Mouse (Mus musculus): ENCODE measurements at regions not wholly inside any gene's neighbourhood (a gene's known extent, or its start where the extent isn't known, plus 50 kb on each side); places are given as distances from the start of the nearest gene placed in this dataset.
"Not testable (repeated sequence)": the region's sequence is repeated elsewhere in the genome, so short reads cannot be mapped to it uniquely, and the experiment has no call there.

DNA sequence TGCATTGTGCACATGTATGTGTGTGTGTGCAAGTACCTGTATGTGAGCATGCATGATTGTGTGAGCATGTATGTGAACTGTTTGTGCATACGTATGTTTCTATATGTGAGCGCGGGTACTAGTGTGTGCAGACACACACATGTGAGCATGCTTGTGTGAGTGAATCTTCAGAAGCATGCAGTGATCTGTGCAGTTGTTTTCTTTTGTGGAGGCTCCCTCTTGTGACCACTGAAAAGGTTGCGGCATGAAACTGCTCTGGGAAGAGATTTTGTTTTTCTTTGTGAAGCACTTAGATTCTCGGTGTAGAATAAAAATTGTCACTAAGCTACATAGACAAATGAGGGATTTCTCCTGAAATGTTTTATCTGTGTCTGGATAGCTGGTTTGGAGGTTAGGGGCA is 189.2 kb upstream of the Rapgef5 start:
- DNase-seq (ENCODE audit: extremely low read depth, insufficient read length, low spot score) = not testable (repeated sequence)

DNA sequence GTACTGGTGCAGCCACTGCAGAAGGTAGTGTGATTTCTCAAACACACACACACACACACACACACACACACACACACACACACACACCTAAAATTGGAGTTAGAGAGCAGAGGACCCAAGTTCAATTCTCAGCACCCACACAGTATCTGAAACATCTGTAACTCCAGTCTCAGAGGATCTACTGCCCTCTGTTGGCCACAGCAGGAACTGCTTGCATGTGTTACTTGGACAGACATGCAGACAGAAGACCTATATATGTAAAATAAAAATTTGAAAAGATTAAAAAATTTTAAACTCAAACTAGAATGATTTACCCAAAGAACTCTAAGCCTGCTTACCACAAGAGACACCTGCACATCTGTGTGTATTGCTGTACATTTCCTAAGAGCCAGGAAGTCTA is 185.9 kb upstream of the Rapgef5 start:
- DNase-seq (ENCODE audit: extremely low read depth, insufficient read length, low spot score) = no peak

DNA sequence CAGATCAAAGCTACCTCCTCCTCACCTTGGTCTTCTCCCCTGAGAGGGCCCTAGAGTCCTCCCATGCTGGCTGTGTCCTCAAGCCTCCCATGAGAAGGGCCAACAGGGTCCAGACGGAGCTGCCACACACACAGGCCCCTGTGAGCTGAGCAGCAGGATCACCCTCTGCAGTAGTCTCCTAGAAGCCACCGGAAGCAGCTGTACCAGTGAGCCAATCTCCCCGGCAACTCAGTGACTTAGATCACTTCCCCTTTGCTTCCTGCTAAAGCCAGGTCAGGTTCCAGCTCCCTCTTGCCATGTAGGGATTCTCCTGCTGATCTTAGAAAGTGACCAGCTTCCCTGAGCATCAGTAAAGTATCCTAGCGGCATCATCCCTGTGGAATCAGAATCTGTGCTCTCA is 179.4 kb upstream of the Rapgef5 start:
- DNase-seq (ENCODE audit: extremely low read depth, insufficient read length, low spot score) = no peak

DNA sequence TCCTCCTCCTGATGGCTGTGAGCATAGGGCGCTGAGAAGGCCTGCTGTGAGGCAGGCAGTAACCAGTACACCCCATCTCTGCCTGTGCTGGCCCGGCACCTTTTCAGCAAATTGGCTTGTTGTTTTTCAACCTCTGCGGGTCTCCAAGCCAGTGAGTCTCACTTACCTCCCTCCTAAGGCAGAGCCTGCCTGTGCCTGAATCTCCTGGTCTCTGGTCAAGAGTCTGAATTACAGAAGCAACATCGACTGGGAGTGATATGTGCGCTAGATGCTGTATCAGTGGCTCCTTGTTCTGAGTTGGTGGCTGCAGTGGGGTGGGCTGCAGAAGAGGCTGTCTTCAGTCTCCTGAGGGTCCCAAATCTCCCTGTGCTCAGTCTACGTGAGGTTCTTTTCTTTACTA is 174.0 kb upstream of the Rapgef5 start:
- DNase-seq (ENCODE audit: extremely low read depth, insufficient read length, low spot score) = no peak

DNA sequence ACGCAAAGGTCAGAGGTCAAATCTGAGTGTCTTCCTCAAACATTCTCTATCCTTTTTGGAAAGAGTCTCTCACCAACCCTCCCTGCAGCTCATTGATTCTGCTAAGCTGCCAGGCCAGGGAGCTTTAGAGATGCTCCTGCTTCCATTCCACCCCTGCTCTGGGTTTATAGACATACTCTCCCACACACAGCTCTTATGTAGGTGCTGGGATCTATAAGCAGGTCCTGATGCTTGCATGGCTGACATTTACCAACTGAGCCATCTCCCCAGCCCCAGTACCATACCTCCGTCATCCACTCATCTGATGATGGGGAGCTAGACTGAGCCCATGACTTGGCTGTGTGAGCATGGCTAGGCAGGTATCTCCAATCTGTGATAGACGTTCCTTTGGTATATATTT is 173.2 kb upstream of the Rapgef5 start:
- DNase-seq (ENCODE audit: extremely low read depth, insufficient read length, low spot score) = no peak

DNA sequence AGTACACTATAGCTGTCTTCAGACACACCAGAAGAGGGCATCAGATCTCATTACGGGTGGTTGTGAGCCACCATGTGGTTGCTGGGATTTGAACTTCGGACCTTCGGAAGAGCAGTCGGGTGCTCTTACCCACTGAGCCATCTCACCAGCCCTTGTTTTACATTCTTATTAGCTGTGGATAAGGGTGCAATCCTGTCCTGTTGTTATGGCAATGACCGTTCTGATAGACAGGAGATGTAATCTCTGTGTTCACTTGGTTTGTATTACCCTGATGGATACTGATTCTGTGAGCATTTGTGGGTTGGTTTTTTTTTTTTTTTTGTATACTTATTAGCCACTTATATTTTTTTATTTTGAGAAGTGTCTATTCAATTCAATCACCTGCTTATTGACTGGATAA is 172.7 kb upstream of the Rapgef5 start:
- not testable (repeated sequence) for DNase-seq (ENCODE audit: extremely low read depth, insufficient read length, low spot score)

DNA sequence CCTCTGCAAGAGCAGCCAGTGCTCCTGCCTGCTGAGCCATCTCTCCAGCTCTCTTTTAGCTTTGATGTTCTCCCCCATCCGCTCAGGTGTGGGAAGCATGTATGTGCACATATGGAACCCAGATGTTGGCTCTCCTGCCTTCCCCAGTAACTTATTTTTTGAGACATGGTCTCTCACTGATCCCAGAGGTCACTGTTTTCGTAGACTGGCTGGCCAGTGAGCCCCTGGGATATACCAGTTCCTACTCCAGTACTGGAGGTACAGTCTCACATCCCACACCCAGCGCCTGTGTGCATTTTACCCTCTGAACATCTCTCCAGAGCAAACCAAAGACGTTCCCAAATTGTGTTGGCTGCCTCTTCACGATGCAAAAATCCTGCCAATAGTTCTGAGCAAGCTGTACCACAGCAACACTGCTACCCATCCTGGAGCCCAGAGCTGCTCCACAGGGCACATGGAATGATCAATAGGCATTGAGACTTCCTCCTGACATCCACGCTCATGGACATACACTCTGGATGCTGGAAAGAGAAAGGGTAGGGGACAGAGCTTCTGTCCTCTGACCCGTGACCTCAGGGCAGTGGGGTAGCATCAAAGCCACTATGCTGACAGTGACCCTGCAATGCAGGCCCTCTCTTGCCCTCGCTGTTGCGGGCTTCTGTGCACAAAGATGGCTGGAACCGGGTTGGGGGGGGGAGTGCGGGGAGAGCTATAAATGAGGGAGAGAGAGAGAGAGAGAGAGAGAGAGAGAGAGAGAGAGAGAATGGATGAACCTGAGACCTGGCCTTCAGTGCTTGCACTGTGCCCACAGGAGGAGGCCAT is 171.8 kb upstream of the Rapgef5 start:
- DNase-seq (ENCODE audit: extremely low read depth, insufficient read length, low spot score) = no peak

DNA sequence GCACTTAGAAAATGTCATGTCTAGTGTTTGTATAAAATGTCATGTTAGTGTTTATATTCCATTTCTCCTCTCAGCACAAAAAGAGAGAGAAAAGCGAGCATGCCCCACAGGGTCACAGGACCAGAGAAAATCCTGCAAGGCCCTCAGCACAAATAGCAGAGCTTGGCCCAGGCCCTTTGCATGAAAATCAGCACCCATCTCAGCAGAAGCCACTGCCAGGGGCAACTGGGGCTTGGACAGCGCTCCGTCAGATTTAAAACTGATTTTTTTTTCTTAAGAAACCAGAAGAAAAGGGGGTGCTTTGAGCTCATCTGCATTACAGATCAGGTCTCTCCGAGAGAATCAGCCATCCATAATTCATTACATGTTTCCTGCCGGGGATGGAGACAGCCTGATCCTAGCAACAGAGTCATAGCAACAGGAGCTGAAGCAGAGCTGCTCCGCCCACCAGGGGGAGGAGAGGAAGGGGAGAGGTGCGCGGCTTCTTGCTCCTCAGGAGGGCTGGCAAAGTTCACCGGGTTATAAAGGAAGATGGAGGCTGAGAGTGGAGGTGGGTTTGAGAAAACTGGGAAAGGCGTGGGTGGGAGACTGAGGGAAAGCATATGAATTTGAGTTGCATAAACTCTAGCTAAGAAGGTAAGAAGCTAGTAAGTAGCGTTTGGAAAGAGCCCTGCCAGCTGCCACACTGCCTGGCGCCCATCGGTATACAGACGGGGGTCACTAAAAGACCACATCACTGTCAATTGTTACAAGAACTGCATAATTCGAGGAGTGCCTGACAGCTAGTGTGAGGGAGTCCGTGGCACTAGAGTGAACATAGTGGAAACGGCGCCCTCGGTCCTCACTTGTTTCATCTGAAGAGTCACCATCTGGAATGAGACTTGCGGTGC is 170.9 kb upstream of the Rapgef5 start:
- no peak for DNase-seq (ENCODE audit: extremely low read depth, insufficient read length, low spot score)

DNA sequence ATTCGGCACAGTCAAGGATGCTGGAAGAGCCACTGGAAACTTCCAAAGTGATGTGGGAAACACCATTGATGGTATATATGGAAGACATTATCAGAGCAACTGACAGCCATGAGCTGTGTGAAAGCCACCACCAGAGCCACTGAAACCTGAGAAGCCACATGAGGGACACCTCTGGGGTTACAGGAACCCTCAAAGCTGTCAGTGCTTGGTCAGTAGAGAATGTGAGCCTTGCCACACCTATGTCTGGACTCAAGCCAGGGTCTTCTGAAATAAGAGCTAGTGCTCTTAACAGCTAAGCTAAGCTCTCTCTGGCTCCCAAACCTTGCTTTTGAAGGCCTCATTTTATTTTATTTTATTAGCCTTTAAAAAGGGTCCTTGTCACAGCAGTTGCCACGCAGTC is 170.2 kb upstream of the Rapgef5 start:
- DNase-seq (ENCODE audit: extremely low read depth, insufficient read length, low spot score) = no peak

DNA sequence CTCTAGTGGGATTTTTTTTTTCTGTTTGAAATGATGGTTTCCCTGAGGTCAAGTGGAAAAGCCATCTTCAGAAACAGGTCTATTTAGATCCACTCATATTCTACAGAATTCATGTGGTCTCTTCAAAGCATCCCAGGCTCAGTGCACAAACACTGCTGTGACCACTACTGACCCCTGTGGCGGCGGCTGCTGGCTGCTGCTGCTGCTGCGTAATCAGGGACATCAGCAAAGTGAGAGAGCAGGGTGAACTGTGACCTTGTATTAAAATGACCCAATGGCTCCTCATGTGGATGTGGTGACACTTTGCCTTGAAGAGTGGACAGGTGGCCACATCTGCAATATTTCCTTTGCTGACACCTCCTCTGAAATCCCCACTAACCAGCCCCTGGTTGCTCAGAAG is 169.1 kb upstream of the Rapgef5 start:
- no peak for DNase-seq (ENCODE audit: extremely low read depth, insufficient read length, low spot score)

GRCm38 (mm10) chr12:117348516-117348915 is 167.8 kb upstream of the Rapgef5 start:
- DNase-seq (ENCODE audit: extremely low read depth, insufficient read length, low spot score) = no peak

DNA sequence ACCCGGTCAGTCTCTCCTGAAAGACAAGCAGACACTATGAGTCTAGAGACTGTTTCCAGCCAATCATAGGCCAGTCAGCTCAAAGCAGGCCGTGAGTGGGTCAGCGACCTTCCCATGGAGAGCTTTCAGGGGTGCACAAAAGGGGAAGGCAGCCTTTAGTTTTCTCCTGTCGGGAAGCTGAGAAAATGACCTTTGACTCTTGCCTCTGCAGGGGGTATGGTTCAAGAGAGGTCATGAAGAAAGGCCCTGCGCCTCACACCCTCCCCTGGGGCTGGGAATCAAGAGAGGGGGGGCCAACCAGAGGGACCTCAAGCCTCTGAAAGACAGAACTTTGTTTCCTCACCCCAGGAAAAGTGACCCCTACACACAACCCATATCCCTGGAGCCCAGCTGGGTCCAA is 164.4 kb upstream of the Rapgef5 start:
- no peak for DNase-seq (ENCODE audit: extremely low read depth, insufficient read length, low spot score)

DNA sequence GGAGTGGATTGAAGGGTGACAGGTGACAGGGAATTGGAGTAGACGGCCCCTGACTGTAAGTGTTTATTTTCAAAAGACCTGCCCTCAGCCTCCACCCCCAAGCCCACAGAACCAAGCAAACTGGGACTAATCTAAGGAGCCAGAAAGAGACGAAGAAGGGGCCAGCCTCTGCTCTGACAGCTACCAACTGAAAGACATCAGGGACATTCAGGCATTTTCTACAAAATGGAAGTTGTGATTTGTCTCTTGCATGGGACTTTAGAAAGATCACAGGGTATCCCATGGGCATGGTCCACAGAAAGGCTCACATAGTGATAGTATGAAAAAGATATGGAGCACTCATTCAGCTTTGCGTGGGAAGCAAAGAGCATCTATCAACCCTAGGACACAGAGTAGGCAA is 163.8 kb upstream of the Rapgef5 start:
- no peak for DNase-seq (ENCODE audit: extremely low read depth, insufficient read length, low spot score)

- no peak for DNase-seq (ENCODE audit: extremely low read depth, insufficient read length, low spot score)
These were observed 163.3 kb upstream of the Rapgef5 start for GRCm38 (mm10) chr12:117352938-117353337.

DNA sequence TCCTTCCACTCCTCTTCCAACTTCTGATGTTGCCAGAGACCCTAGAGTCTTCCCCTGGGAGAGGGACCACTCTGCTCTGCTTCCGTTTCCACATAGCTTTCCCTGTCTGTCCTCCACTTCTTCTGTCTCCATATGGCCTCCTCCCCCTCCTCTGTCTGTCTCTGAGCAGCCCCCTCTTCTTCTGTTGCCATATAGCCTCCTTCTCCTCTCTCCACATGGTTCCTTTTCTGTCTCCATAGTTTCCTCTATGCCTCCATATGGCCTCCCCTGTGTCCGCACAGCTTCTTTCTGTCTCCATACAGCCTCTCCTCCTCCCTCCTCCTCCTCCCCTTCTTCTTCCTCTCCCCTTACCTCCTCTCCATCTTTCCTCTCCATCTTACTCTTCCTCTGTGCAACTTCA is 158.5 kb upstream of the Rapgef5 start:
- DNase-seq (ENCODE audit: extremely low read depth, insufficient read length, low spot score) = no peak

DNA sequence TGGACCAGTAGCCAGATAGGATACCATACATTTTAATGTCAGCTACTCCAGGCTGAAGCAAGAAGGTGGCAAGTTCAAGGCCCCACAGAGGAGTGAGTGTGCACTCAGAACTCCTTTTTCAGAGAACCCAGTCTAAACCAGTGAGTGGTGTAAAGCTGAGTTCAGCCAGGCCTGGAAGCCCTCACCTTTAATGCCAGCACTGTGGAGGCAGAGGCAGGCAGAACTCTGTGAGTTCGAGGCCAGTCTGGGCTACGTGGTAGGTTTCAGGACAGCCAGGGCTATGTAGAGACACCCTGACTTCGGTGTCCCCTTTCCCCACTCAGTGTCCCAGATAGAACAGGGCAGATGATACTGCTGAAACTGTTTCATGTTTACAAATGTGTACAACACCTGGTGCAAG is 157.4 kb upstream of the Rapgef5 start:
- DNase-seq (ENCODE audit: extremely low read depth, insufficient read length, low spot score) = no peak

DNA sequence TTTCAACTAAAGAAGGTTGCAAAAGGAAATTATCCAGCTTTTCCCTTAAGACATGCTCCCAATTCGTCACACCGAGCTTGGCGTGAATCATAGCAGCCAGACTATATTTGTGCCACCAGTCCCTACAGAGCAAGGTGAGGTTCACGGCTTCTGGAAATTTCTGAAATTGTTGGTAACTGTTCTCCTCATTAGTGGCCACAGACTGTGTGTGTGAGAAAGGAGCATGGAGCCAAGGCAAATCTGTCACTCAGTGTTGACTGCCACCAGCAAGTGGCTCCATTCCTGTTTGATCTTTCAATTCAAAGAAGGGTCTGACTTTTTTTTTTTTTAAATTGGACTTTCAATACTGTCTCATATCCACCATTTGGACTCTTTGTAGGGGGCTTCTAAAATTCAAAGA is 156.1 kb upstream of the Rapgef5 start:
- DNase-seq (ENCODE audit: extremely low read depth, insufficient read length, low spot score) = no peak

GRCm38 (mm10) chr12:117361826-117362225 is 154.5 kb upstream of the Rapgef5 start:
- no peak for DNase-seq (ENCODE audit: extremely low read depth, insufficient read length, low spot score)

GRCm38 (mm10) chr12:117363457-117363856 is 152.8 kb upstream of the Rapgef5 start:
- not testable (repeated sequence) for DNase-seq (ENCODE audit: extremely low read depth, insufficient read length, low spot score)

GRCm38 (mm10) chr12:117365181-117365580 is 151.1 kb upstream of the Rapgef5 start:
- no peak for DNase-seq (ENCODE audit: extremely low read depth, insufficient read length, low spot score)

DNA sequence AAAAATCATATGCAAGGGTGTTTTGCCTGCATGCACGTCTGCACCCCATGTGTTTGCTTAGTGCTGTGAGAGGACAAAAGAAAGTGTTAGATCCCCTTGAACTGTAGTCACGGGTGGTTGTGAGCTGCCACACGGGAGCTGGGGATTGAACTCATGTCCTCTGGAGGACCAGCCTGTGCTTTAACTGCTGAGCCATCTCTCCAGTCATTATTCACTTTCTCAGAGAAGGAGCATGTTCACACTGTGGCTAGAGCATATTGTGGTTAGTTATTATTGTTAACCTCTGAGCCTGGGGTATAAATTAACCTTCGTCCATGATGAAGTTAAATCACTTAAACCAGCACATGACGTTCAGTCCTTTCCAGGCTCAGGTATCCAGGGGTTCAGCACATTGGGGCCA is 150.4 kb upstream of the Rapgef5 start:
- no peak for DNase-seq (ENCODE audit: extremely low read depth, insufficient read length, low spot score)
